Comparison of ENCODE assay signal across 8 mouse cellular contexts in the genomic region with DNA sequence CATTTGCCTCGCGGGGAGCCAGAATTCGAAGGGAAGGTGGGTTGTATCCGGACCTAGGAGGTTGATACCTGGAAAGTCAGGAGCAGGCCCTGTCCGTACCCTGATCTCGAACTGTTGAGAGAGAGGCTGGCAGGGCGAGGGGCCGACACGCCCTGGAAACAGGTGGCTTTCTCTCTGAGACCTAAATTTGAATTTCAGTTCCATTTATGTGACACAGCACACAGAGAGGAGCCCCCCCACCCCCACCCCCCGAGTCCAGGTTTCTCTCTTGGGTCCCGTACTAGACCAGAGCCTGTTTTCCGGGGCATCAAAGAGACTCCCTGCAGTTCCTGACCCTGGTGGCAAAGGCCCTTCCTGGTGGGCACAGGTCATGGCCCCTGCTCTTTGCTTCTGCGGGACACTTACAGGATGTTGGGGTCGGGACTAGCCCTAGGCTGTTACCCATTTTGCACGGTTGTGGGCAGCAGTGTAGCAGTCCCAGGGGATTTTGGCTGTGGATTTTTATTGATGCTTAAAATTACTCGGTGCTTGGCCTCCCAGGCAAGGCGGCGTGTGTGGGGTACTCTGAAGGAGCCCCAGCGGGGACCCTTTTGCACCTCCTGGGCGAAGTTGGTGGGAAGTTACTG. TPM values are rescaled to one million over a fixed set of nuclear protein-coding genes. Genes with fewer than 3 reads are reported as not detected.
A peak's percentile ranks its signal among the peaks of the same experiment; 100 is the strongest.
DNase-seq lines count a peak whose midpoint lies in the region; ATAC-seq and TF ChIP-seq lines count a peak whose summit lies in the region.

No protein-coding gene starts in this region.

- peaks cover 12% of the 10 kb centered on the region; the same call in 1 of the 2 replicates for H3K4me1 ChIP-seq in lung, embryonic 15.5 days
- peaks cover 13% of the 10 kb centered on the region for H3K4me1 ChIP-seq in embryonic facial prominence, embryonic 13.5 days
- peaks cover 16% of the 10 kb centered on the region for H3K4me1 ChIP-seq in limb, embryonic 13.5 days
- peaks cover 26% of the 10 kb centered on the region for H3K4me1 ChIP-seq in spleen, adult 2 months (ENCODE audit: control insufficient read depth, insufficient read depth, insufficient read length)

- intact Hi-C loops in left cerebral cortex, postnatal 10 days (cut with DNase I): no loop called here

- no peak for TF ChIP-seq POLR2A in spleen, adult 2 months (IDR thresholded peaks at IDR 0.05; ENCODE audit: low read depth, low read length)

- H3K9ac ChIP-seq in lung, embryonic 15.5 days: peak overlapping the region; percentile 48; the same call in 1 of the 2 replicates
- peak overlapping the region; percentile 68 for H3K9ac ChIP-seq in embryonic facial prominence, embryonic 13.5 days
- H3K9ac ChIP-seq in limb, embryonic 13.5 days: no peak overlapping the region

- peak overlapping the region; percentile 56 for H3K4me3 ChIP-seq in lung, embryonic 15.5 days
- peak overlapping the region; percentile 57 for H3K4me3 ChIP-seq in embryonic facial prominence, embryonic 13.5 days
- peak overlapping the region; percentile 61 for H3K4me3 ChIP-seq in limb, embryonic 13.5 days
- H3K4me3 ChIP-seq in spleen, adult 2 months (ENCODE audit: extremely low read depth, insufficient read depth, insufficient read length): peak overlapping the region; percentile 92

- DNase-seq in lung, postnatal 14 days: no peak
- DNase-seq in spleen, adult 2 months (ENCODE audit: low read depth in 1 of 2, low spot score in 2 of 2): peak in 1 of 2 experiments; percentile 39
- DNase-seq in Muller cell, postnatal 12 days (ENCODE audit: inconsistent ontology term): no peak
- DNase-seq in urinary bladder, adult 18-20 months (ENCODE audit: low spot score in 2 of 2): no peak
- no peak for DNase-seq in left cerebral cortex, postnatal 10 days (ENCODE audit: extremely low spot score in 1 of 2, low spot score in 2 of 2)

- H3K36me3 ChIP-seq in lung, embryonic 15.5 days: no peaks in the 10 kb centered on the region
- H3K36me3 ChIP-seq in embryonic facial prominence, embryonic 13.5 days: no peaks in the 10 kb centered on the region
- H3K36me3 ChIP-seq in limb, embryonic 13.5 days: no peaks in the 10 kb centered on the region
- peaks cover under 1% of the 10 kb centered on the region; the same call in 1 of the 2 replicates for H3K36me3 ChIP-seq in spleen, adult 2 months (ENCODE audit: control insufficient read depth, insufficient read depth, low read length)

- no peak overlapping the region for H3K27ac ChIP-seq in lung, embryonic 15.5 days
- no peak overlapping the region for H3K27ac ChIP-seq in embryonic facial prominence, embryonic 13.5 days
- no peak overlapping the region for H3K27ac ChIP-seq in limb, embryonic 13.5 days
- H3K27ac ChIP-seq in spleen, adult 2 months (ENCODE audit: insufficient read depth, low read length): peak overlapping the region; percentile 90

- no peak for ATAC-seq in lung, embryonic 15.5 days (ENCODE audit: borderline replicate concordance, extremely low read depth, low FRiP score, low TSS enrichment)
- ATAC-seq in embryonic facial prominence, embryonic 13.5 days (ENCODE audit: insufficient number of reproducible peaks, insufficient read depth, low FRiP score, low TSS enrichment, low read depth): no peak
- peak; percentile 42; the same call in 1 of the 2 replicates for ATAC-seq in limb, embryonic 13.5 days (ENCODE audit: low FRiP score, low read depth)

- TF ChIP-seq CTCF in spleen, adult 2 months (IDR thresholded peaks at IDR 0.05; ENCODE audit: extremely low read depth, insufficient read depth, insufficient read length, insufficient replicate concordance): no peak

- peaks cover 30% of the 10 kb centered on the region for H3K27me3 ChIP-seq in lung, embryonic 15.5 days
- peaks cover 31% of the 10 kb centered on the region for H3K27me3 ChIP-seq in embryonic facial prominence, embryonic 13.5 days
- H3K27me3 ChIP-seq in limb, embryonic 13.5 days: peaks cover 45% of the 10 kb centered on the region
- H3K27me3 ChIP-seq in spleen, adult 2 months (ENCODE audit: control insufficient read depth, insufficient read depth, low read length): no peaks in the 10 kb centered on the region

- peak overlapping the region; percentile 99 for H3K4me2 ChIP-seq in lung, embryonic 15.5 days
- H3K4me2 ChIP-seq in embryonic facial prominence, embryonic 13.5 days: peak overlapping the region; percentile 98
- H3K4me2 ChIP-seq in limb, embryonic 13.5 days (replicated peaks): peak overlapping the region; percentile 100

- H3K9me3 ChIP-seq in lung, embryonic 15.5 days: no peaks in the 10 kb centered on the region
- H3K9me3 ChIP-seq in embryonic facial prominence, embryonic 13.5 days: no peaks in the 10 kb centered on the region
- H3K9me3 ChIP-seq in limb, embryonic 13.5 days: no peaks in the 10 kb centered on the region

- WGBS in lung, embryonic 15.5 days: 17% methylated on average over 20 of the region's 20 CpGs
- WGBS in embryonic facial prominence, embryonic 13.5 days: 5% methylated on average over 20 of the region's 20 CpGs
- 5% methylated on average over 20 of the region's 20 CpGs for WGBS in limb, embryonic 13.5 days
- 7% methylated on average over 20 of the region's 20 CpGs for WGBS in spleen, adult 2 months

RNA-seq across cellular contexts. Expression of a gene that starts 0.9 kb away (rescaled TPM):
- 3.7 and 5.0 TPM in 2 replicates for polyA plus RNA-seq in lung, embryonic 15.5 days (2015; fragmentation: Nextera tagmentation; extraction: Ambion mirVana)
- 2.4 and 3.1 TPM in 2 replicates for polyA plus RNA-seq in embryonic facial prominence, embryonic 13.5 days (2015; fragmentation: Nextera tagmentation; extraction: Ambion mirVana)
- polyA plus RNA-seq in limb, embryonic 13.5 days (2015; fragmentation: Nextera tagmentation; extraction: Ambion mirVana): 2.4 and 3.5 TPM in 2 replicates
- 51.1 and 65.9 TPM in 2 replicates for polyA plus RNA-seq in spleen, adult 2 months (2012; rRNA removed)
- 1 to 10 TPM; 2.7 to 2.8 TPM for total RNA-seq in left cerebral cortex, postnatal 10 days (2021)
